13 mouse cellular contexts compared by ENCODE assay signal in the genomic region with DNA sequence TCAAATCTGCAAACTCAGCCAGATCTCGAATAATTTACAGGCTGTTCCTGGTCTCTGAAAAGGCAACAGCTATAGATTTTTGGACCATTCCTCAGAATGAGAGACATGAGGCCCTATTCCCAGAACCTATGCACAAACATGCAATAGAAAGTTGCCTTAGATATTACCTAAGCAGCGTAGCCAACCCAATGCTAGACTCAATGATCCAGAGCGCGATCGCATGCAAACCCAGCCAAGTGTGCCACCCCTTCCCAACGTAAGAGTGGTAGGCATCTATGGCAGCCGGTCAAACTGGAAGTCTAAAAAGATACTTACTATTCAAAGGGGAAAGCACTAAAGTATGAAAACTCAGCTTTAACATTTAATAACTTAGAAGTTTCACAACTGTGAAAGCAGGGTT. TPM values are rescaled to one million over a fixed set of nuclear protein-coding genes. Genes with fewer than 3 reads are reported as not detected.
DNase-seq lines count a peak whose midpoint lies in the region; ATAC-seq and TF ChIP-seq lines count a peak whose summit lies in the region.
"Had no signal": no experiment of that assay in that cellular context is flagged by ENCODE, and none has a peak within 500 bp of the region (broad histone marks: within the 10 kb centered on the region; RNA-seq: fewer than 3 reads in every experiment).

No protein-coding gene starts in this region.

- H3K4me3 ChIP-seq in heart, embryonic 15.5 days = peak overlapping the region; percentile 17; the same call in 1 of the 2 replicates
- H3K4me3 ChIP-seq in liver, adult 2 months (ENCODE audit: insufficient read depth, low read depth, low read length) = no peak overlapping the region
- H3K4me3 ChIP-seq in liver, embryonic 11.5 days (ENCODE audit: low read depth, low read length) = no peak overlapping the region
- no peak overlapping the region for H3K4me3 ChIP-seq in brown adipose tissue, adult 24 weeks (ENCODE audit: insufficient read depth, low read depth, low read length)
- H3K4me3 ChIP-seq in limb, embryonic 12.5 days (replicated peaks) = no peak overlapping the region
- H3K4me3 ChIP-seq: embryonic facial prominence, embryonic 13.5 days had no signal

- peak overlapping the region; percentile 77 for H3K27ac ChIP-seq in heart, embryonic 15.5 days
- peak overlapping the region; percentile 23 for H3K27ac ChIP-seq in liver, adult 2 months (replicated peaks; ENCODE audit: insufficient read depth, low read depth, low read length)
- no peak overlapping the region for H3K27ac ChIP-seq in liver, embryonic 11.5 days (ENCODE audit: low read depth, low read length)
- peak overlapping the region; percentile 55 for H3K27ac ChIP-seq in brown adipose tissue, adult 24 weeks (replicated peaks; ENCODE audit: low read depth, low read length)
- no peak overlapping the region for H3K27ac ChIP-seq in limb, embryonic 12.5 days
- H3K27ac ChIP-seq: embryonic facial prominence, embryonic 13.5 days had no signal

- ATAC-seq in heart, embryonic 15.5 days (replicated peaks; ENCODE audit: insufficient number of reproducible peaks, insufficient read depth, low FRiP score, low read depth) = no peak
- ATAC-seq in liver, embryonic 11.5 days (replicated peaks; ENCODE audit: low FRiP score) = no peak
- no peak for ATAC-seq in limb, embryonic 12.5 days (ENCODE audit: insufficient number of reproducible peaks, insufficient read depth, low FRiP score, low TSS enrichment, low read depth)
- no peak for ATAC-seq in activated CD4-positive, CD25-positive, alpha-beta regulatory T cell, adult 4 months

- no peak for TF ChIP-seq CTCF in liver, adult 2 months (IDR thresholded peaks at IDR 0.05; ENCODE audit: low read depth, low read length)

- no peaks in the 10 kb centered on the region for H3K27me3 ChIP-seq in heart, embryonic 15.5 days
- H3K27me3 ChIP-seq in liver, adult 2 months (ENCODE audit: control insufficient read depth, insufficient read depth, low read length) = no peaks in the 10 kb centered on the region
- no peaks in the 10 kb centered on the region for H3K27me3 ChIP-seq in liver, embryonic 11.5 days (replicated peaks; ENCODE audit: control insufficient read depth, insufficient read depth, low read length)
- H3K27me3 ChIP-seq in limb, embryonic 12.5 days = no peaks in the 10 kb centered on the region
- H3K27me3 ChIP-seq: embryonic facial prominence, embryonic 13.5 days had no signal

- 80% methylated on average over 7 of the region's 7 CpGs for WGBS in heart, embryonic 15.5 days
- 66% methylated on average over 7 of the region's 7 CpGs for WGBS in liver, adult 2 months
- 89% methylated on average over 7 of the region's 7 CpGs for WGBS in liver, embryonic 11.5 days
- WGBS in limb, embryonic 12.5 days = 85% methylated on average over 7 of the region's 7 CpGs

- no peak for TF ChIP-seq POLR2A in liver, adult 2 months (IDR thresholded peaks at IDR 0.05; ENCODE audit: extremely low read depth, insufficient read depth, low read length)

- peak overlapping the region; percentile 57 for H3K4me2 ChIP-seq in heart, embryonic 15.5 days
- no peak overlapping the region for H3K4me2 ChIP-seq in liver, embryonic 11.5 days
- peak overlapping the region; percentile 1; the same call in 1 of the 2 replicates for H3K4me2 ChIP-seq in limb, embryonic 12.5 days
- H3K4me2 ChIP-seq: embryonic facial prominence, embryonic 13.5 days had no signal

- no peaks in the 10 kb centered on the region; the same call in 1 of the 2 replicates for H3K36me3 ChIP-seq in heart, embryonic 15.5 days
- H3K36me3 ChIP-seq in liver, adult 2 months (ENCODE audit: control insufficient read depth, insufficient read depth, low read length) = peaks cover 16% of the 10 kb centered on the region
- H3K36me3 ChIP-seq in liver, embryonic 11.5 days (ENCODE audit: control insufficient read depth, insufficient read depth, low read length) = no peaks in the 10 kb centered on the region
- H3K36me3 ChIP-seq in limb, embryonic 12.5 days = peaks cover 4% of the 10 kb centered on the region; the same call in 1 of the 2 replicates
- H3K36me3 ChIP-seq: embryonic facial prominence, embryonic 13.5 days had no signal

- no peak for DNase-seq in heart, adult 11 months
- no peak for DNase-seq in liver, adult 2 months (ENCODE audit: extremely low read depth, low read depth, low spot score)
- no peak for DNase-seq in liver, embryonic 11.5 days (ENCODE audit: low spot score)
- DNase-seq in left cerebral cortex, adult 11 months (ENCODE audit: low spot score) = no peak
- DNase-seq: layer of hippocampus, adult 9-11 months; midbrain, embryonic 14.5 days; thymus, postnatal 36 days had no signal

- peaks cover 5% of the 10 kb centered on the region; the same call in 1 of the 2 replicates for H3K79me2 ChIP-seq in liver, adult 2 months (ENCODE audit: control insufficient read depth, insufficient read depth, low read length)

- no peak overlapping the region for H3K9ac ChIP-seq in heart, embryonic 15.5 days
- H3K9ac ChIP-seq in liver, adult 2 months (ENCODE audit: low read depth, low read length) = no peak overlapping the region
- H3K9ac ChIP-seq in liver, embryonic 11.5 days (ENCODE audit: low read depth, low read length) = no peak overlapping the region
- no peak overlapping the region for H3K9ac ChIP-seq in limb, embryonic 12.5 days (replicated peaks)
- H3K9ac ChIP-seq: embryonic facial prominence, embryonic 13.5 days had no signal

- no peaks in the 10 kb centered on the region for H3K9me3 ChIP-seq in heart, embryonic 15.5 days (replicated peaks)
- no peaks in the 10 kb centered on the region for H3K9me3 ChIP-seq in liver, embryonic 11.5 days (ENCODE audit: control insufficient read depth, low read length)
- no peaks in the 10 kb centered on the region for H3K9me3 ChIP-seq in limb, embryonic 12.5 days
- H3K9me3 ChIP-seq: embryonic facial prominence, embryonic 13.5 days had no signal

- peaks cover 11% of the 10 kb centered on the region for H3K4me1 ChIP-seq in heart, embryonic 15.5 days (replicated peaks)
- H3K4me1 ChIP-seq in liver, adult 2 months (ENCODE audit: control insufficient read depth, insufficient read depth, low read length) = peaks cover 17% of the 10 kb centered on the region
- 0 out of 2 replicates have a peak, but pooled peaks cover 3% of the 10 kb centered on the region for H3K4me1 ChIP-seq in liver, embryonic 11.5 days (replicated peaks; ENCODE audit: control insufficient read depth, insufficient read depth, low read length)
- H3K4me1 ChIP-seq in brown adipose tissue, adult 24 weeks (ENCODE audit: control insufficient read depth, insufficient read depth, insufficient read length, low read length) = peaks cover 10% of the 10 kb centered on the region; the same call in 1 of the 2 replicates
- peaks cover 10% of the 10 kb centered on the region for H3K4me1 ChIP-seq in limb, embryonic 12.5 days (replicated peaks)

RNA-seq across cellular contexts. Expression of a gene that starts 28.6 kb away (rescaled TPM):
- polyA plus RNA-seq in heart, embryonic 15.5 days (2015; fragmentation: Nextera tagmentation; extraction: Ambion mirVana) = 65.9 and 79.5 TPM in 2 replicates
- total RNA-seq in liver, adult 2 months (2014; rRNA removed) = 145 and 165 TPM in 2 replicates
- 37.1 and 44.2 TPM in 2 replicates for polyA plus RNA-seq in liver, adult 2 months (2012; rRNA removed)
- 47.9 and 54.3 TPM in 2 replicates for polyA plus RNA-seq in liver, embryonic 11.5 days (2014; fragmentation: Nextera tagmentation; extraction: Ambion mirVana)
- polyA plus RNA-seq in brown adipose tissue, adult 24 weeks (2012; ENCODE audit: insufficient read depth, insufficient read length, missing spikeins) = 156 and 175 TPM in 2 replicates
- 39.0 and 40.6 TPM in 2 replicates for polyA plus RNA-seq in limb, embryonic 12.5 days (2016; fragmentation: Nextera tagmentation; extraction: Ambion mirVana)
- polyA plus RNA-seq in activated CD4-positive, CD25-positive, alpha-beta regulatory T cell, adult 4 months (2017; shearing (Covaris generic)) = not detected
- total RNA-seq: MEL had no signal

Comparison
In these comparisons a context has a peak if more than half of its experiments do, and no peak if none do; other contexts are left out.
1. H3K27ac ChIP-seq: peak in heart, embryonic 15.5 days (single experiment), liver, adult 2 months (single experiment) and brown adipose tissue, adult 24 weeks (single experiment); none in liver, embryonic 11.5 days (single experiment) and limb, embryonic 12.5 days (single experiment).
2. RNA of a gene that starts 28.6 kb away (polyA plus RNA-seq): 156 to 175 TPM in brown adipose tissue, adult 24 weeks, 65.9 to 79.5 TPM in heart, embryonic 15.5 days, 47.9 to 54.3 TPM in liver, embryonic 11.5 days, 39.0 to 40.6 TPM in limb, embryonic 12.5 days and 37.1 to 44.2 TPM in liver, adult 2 months; not detected in activated CD4-positive, CD25-positive, alpha-beta regulatory T cell, adult 4 months; every median in the first group is over 10 times any median in the second.